Mouse (Mus musculus) lung, postnatal 0 days (tissue): ENCODE measurements around the gene Prpsap2.

Experiments
- CTCF ChIP-seq: IDR thresholded peaks from 2 replicates; pipeline ENCODE4 v1.5.1; 2016; ENCODE audit warnings: antibody characterized with exemption, mild to moderate bottlenecking
- EP300 ChIP-seq: IDR thresholded peaks from 2 replicates; pipeline ENCODE4 v1.6.1; 2016; ENCODE audit warnings: antibody characterized with exemption, mild to moderate bottlenecking, control low read depth

DNA sequence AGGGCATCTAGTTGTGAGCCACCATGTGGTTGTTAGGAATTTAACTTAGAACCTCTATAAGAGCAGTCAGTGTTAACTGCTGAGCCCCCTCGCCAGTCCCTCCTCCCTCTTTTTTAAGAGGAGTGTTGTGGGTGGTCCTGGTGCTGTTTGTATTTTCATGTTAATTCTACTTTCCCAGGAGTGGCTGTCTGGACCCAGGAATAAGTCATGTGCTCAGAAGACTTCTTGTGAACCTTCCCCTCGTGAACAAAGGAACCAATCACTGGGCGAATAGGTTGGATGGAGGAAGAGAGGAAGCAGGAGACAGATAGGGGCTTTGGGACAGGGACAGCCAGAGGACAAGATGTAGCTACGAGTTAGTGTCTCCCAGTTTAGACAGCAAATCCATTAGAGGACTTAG is 47.9 kb upstream of the Prpsap2 start:
- TF ChIP-seq CTCF, result no peak
- no peak for TF ChIP-seq EP300
